Mouse (Mus musculus) hindbrain, embryonic 13.5 days (tissue): ENCODE measurements around the gene Tardbp. TPM values are rescaled to one million over a fixed set of nuclear protein-coding genes. Genes with fewer than 3 reads are reported as not detected.
A peak's percentile ranks its signal among the peaks of the same experiment; 100 is the strongest.

ENCODE experiments used
- ATAC-seq: fragments of 200-750 bp; cut with Nextera tagmentation; 2 replicates; pipeline ENCODE4 v1.8.0; 2017; ENCODE audit warnings: moderate TSS enrichment; ENCODE audit not compliant: low FRiP score
- H3K27ac ChIP-seq: fragments of 300-500 bp; sonication (generic); 2 replicates; pipeline ENCODE4 v1.5.1; 2015; ENCODE audit warnings: inconsistent platforms, mild to moderate bottlenecking, moderate library complexity
- H3K27me3 ChIP-seq: fragments of 300-500 bp; sonication (generic); 2 replicates; pipeline ENCODE4 v1.6.1; 2015; ENCODE audit warnings: mild to moderate bottlenecking, inconsistent platforms
- H3K36me3 ChIP-seq: fragments of 300-500 bp; sonication (generic); 2 replicates; pipeline ENCODE4 v1.6.1; 2015; ENCODE audit warnings: mild to moderate bottlenecking, inconsistent platforms
- H3K4me1 ChIP-seq: fragments of 300-500 bp; sonication (generic); replicated peaks from 2 replicates; pipeline ENCODE4 v1.6.1; 2015; ENCODE audit warnings: inconsistent platforms
- H3K4me2 ChIP-seq: fragments of 300-500 bp; sonication (generic); 2 replicates; pipeline ENCODE4 v1.6.1; 2015; ENCODE audit warnings: inconsistent platforms, mild to moderate bottlenecking, moderate library complexity
- H3K4me3 ChIP-seq: fragments of 300-500 bp; sonication (generic); 2 replicates; pipeline ENCODE4 v1.5.1; 2015; ENCODE audit warnings: mild to moderate bottlenecking, inconsistent platforms
- H3K9ac ChIP-seq: fragments of 300-500 bp; sonication (generic); 2 replicates; pipeline ENCODE4 v1.6.1; 2015; ENCODE audit warnings: mild to moderate bottlenecking, inconsistent platforms
- H3K9me3 ChIP-seq: fragments of 300-500 bp; sonication (generic); 2 replicates; pipeline ENCODE4 v1.6.1; 2016; ENCODE audit warnings: inconsistent platforms
- WGBS: fragments of 180-500 bp; shearing (Covaris S2); methylation state at CpG from one replicate; pipeline ENCODE4 v1.1.7; 2015; 5-methylcytosine and 5-hydroxymethylcytosine counted together
- polyA plus RNA-seq: library from polyadenylated mRNA; unstranded; fragments of >200 nt; fragmentation: Nextera tagmentation; extraction: Ambion mirVana; gene quantifications from 2 replicates; pipeline ENCODE4 v1.2.1, GENCODE M21; 2015

Tardbp gene
- polyA plus RNA-seq, 1 experiment from 2014 or later: 238 TPM

GRCm38 (mm10) chr4:148591637-148592380 lies 35.0 kb downstream of the Tardbp start:
- peak overlapping the region; percentile 55; the same call in 1 of the 2 replicates for H3K27ac ChIP-seq
- H3K4me2 ChIP-seq: peak overlapping the region; percentile 94
- H3K36me3 ChIP-seq: peaks cover 38% of the 10 kb centered on the region
- peaks cover 18% of the 10 kb centered on the region for H3K4me1 ChIP-seq
- no peaks in the 10 kb centered on the region for H3K27me3 ChIP-seq
- peak; percentile 75 for ATAC-seq
- peak overlapping the region; percentile 89 for H3K9ac ChIP-seq
- no peaks in the 10 kb centered on the region for H3K9me3 ChIP-seq
- under 1% methylated on average over 53 of the region's 53 CpGs for WGBS
- H3K4me3 ChIP-seq: peak overlapping the region; percentile 97

- Histone ChIP-seq H3K4me1 (peaks cover 18% of the 10 kb centered on the region), H3K4me2 (peak within 1 kb of the TSS; percentile 94), H3K27me3 (no peaks in the 10 kb centered on the region), H3K36me3 (peaks cover 32% of the 10 kb centered on the region), H3K27ac (peak within 1 kb of the TSS; percentile 78), H3K9ac (peak within 1 kb of the TSS; percentile 89), H3K4me3 (peak within 1 kb of the TSS; percentile 97), H3K9me3 (no peaks in the 10 kb centered on the region)
- under 1% methylated on average over 50 of the region's 50 CpGs for WGBS
- peak; percentile 99 for ATAC-seq
Observed at GRCm38 (mm10) chr4:148591171-148591630, 35.6 kb downstream of the Tardbp start, which contains the start of gene Srm. Srm (plus strand) TSS chr4:148591503.

GRCm38 (mm10) chr4:148590421-148591170 lies 36.2 kb downstream of the Tardbp start:
- Histone ChIP-seq H3K36me3 (peaks cover 25% of the 10 kb centered on the region), H3K9ac (peak overlapping the region; percentile 89), H3K27ac (peak overlapping the region; percentile 78), H3K27me3 (no peaks in the 10 kb centered on the region), H3K4me1 (peaks cover 18% of the 10 kb centered on the region), H3K9me3 (no peaks in the 10 kb centered on the region), H3K4me3 (peak overlapping the region; percentile 97), H3K4me2 (peak overlapping the region; percentile 94)
- ATAC-seq: no peak
- 6% methylated on average over 18 of the region's 18 CpGs for WGBS

- H3K27me3 ChIP-seq: no peaks in the 10 kb centered on the region
- H3K9ac ChIP-seq: no peak overlapping the region
- no peak overlapping the region for H3K4me2 ChIP-seq
- peaks cover 18% of the 10 kb centered on the region for H3K4me1 ChIP-seq
- no peaks in the 10 kb centered on the region for H3K9me3 ChIP-seq
- ATAC-seq: no peak
- no peak overlapping the region for H3K4me3 ChIP-seq
- WGBS: 66% methylated on average over 6 of the region's 8 CpGs
- no peak overlapping the region for H3K27ac ChIP-seq
- peaks cover 15% of the 10 kb centered on the region for H3K36me3 ChIP-seq
Observed at GRCm38 (mm10) chr4:148589565-148589964, 37.3 kb downstream of the Tardbp start.

- WGBS: 75% methylated on average over 9 of the region's 9 CpGs
- Histone ChIP-seq H3K36me3 (peaks cover 7% of the 10 kb centered on the region), H3K9ac (no peak overlapping the region), H3K9me3 (no peaks in the 10 kb centered on the region), H3K27ac (no peak overlapping the region), H3K4me1 (peaks cover 18% of the 10 kb centered on the region), H3K4me3 (no peak overlapping the region), H3K4me2 (no peak overlapping the region), H3K27me3 (no peaks in the 10 kb centered on the region)
- no peak for ATAC-seq
Observed at GRCm38 (mm10) chr4:148588793-148589192, 38.0 kb downstream of the Tardbp start.

GRCm38 (mm10) chr4:148586648-148587047 lies 40.2 kb downstream of the Tardbp start:
- Histone ChIP-seq H3K4me3 (no peak overlapping the region), H3K36me3 (peaks cover 19% of the 10 kb centered on the region), H3K27me3 (no peaks in the 10 kb centered on the region), H3K27ac (no peak overlapping the region), H3K4me2 (no peak overlapping the region), H3K9ac (no peak overlapping the region), H3K4me1 (peaks cover 5% of the 10 kb centered on the region; the same call in 1 of the 2 replicates), H3K9me3 (no peaks in the 10 kb centered on the region)
- WGBS: 85% methylated on average over 9 of the region's 9 CpGs
- no peak for ATAC-seq

- Histone ChIP-seq H3K9ac (no peak overlapping the region), H3K4me3 (no peak overlapping the region), H3K27ac (no peak overlapping the region), H3K9me3 (no peaks in the 10 kb centered on the region), H3K27me3 (no peaks in the 10 kb centered on the region), H3K36me3 (peaks cover 52% of the 10 kb centered on the region), H3K4me2 (no peak overlapping the region), H3K4me1 (no peaks in the 10 kb centered on the region)
- WGBS: 88% methylated on average over 4 of the region's 4 CpGs
- ATAC-seq: no peak
Observed at GRCm38 (mm10) chr4:148583257-148583656, 43.6 kb downstream of the Tardbp start.

GRCm38 (mm10) chr4:148581422-148581821 lies 45.4 kb downstream of the Tardbp start:
- Histone ChIP-seq H3K9me3 (no peaks in the 10 kb centered on the region), H3K9ac (no peak overlapping the region), H3K27ac (no peak overlapping the region), H3K4me1 (no peaks in the 10 kb centered on the region), H3K27me3 (no peaks in the 10 kb centered on the region), H3K4me2 (no peak overlapping the region), H3K36me3 (peaks cover 70% of the 10 kb centered on the region), H3K4me3 (no peak overlapping the region)
- WGBS: 94% methylated on average over 5 of the region's 5 CpGs
- no peak for ATAC-seq

- Histone ChIP-seq H3K27ac (no peak overlapping the region), H3K27me3 (no peaks in the 10 kb centered on the region), H3K4me1 (no peaks in the 10 kb centered on the region), H3K4me3 (no peak overlapping the region), H3K9ac (no peak overlapping the region), H3K9me3 (no peaks in the 10 kb centered on the region), H3K4me2 (no peak overlapping the region), H3K36me3 (peaks cover 76% of the 10 kb centered on the region)
- WGBS: 95% methylated on average over 9 of the region's 9 CpGs
- ATAC-seq: no peak
Observed at GRCm38 (mm10) chr4:148580765-148581164, 46.1 kb downstream of the Tardbp start.

GRCm38 (mm10) chr4:148573222-148573621 lies 53.6 kb downstream of the Tardbp start:
- no peaks in the 10 kb centered on the region for H3K27me3 ChIP-seq
- no peak overlapping the region for H3K4me2 ChIP-seq
- H3K36me3 ChIP-seq: peaks cover 97% of the 10 kb centered on the region
- no peaks in the 10 kb centered on the region for H3K9me3 ChIP-seq
- ATAC-seq: no peak
- no peak overlapping the region for H3K4me3 ChIP-seq
- 96% methylated on average over 7 of the region's 7 CpGs for WGBS
- no peak overlapping the region for H3K9ac ChIP-seq
- no peaks in the 10 kb centered on the region for H3K4me1 ChIP-seq
- no peak overlapping the region for H3K27ac ChIP-seq

GRCm38 (mm10) chr4:148570693-148571295 lies 56.0 kb downstream of the Tardbp start:
- H3K4me1 ChIP-seq: no peaks in the 10 kb centered on the region
- H3K4me2 ChIP-seq: no peak overlapping the region
- H3K27ac ChIP-seq: no peak overlapping the region
- no peak for ATAC-seq
- 97% methylated on average over 9 of the region's 9 CpGs for WGBS
- H3K9me3 ChIP-seq: no peaks in the 10 kb centered on the region
- no peaks in the 10 kb centered on the region for H3K27me3 ChIP-seq
- no peak overlapping the region for H3K4me3 ChIP-seq
- peaks cover 98% of the 10 kb centered on the region for H3K36me3 ChIP-seq
- no peak overlapping the region for H3K9ac ChIP-seq

- H3K4me2 ChIP-seq: no peak overlapping the region
- ATAC-seq: no peak
- 92% methylated on average over 10 of the region's 10 CpGs for WGBS
- H3K36me3 ChIP-seq: peaks cover 98% of the 10 kb centered on the region
- H3K27ac ChIP-seq: no peak overlapping the region
- H3K4me1 ChIP-seq: no peaks in the 10 kb centered on the region
- H3K4me3 ChIP-seq: no peak overlapping the region
- H3K9ac ChIP-seq: no peak overlapping the region
- H3K9me3 ChIP-seq: no peaks in the 10 kb centered on the region
- no peaks in the 10 kb centered on the region for H3K27me3 ChIP-seq
Observed at GRCm38 (mm10) chr4:148570138-148570537, 56.7 kb downstream of the Tardbp start.
